Mouse (Mus musculus) thymus, postnatal 36 days (tissue): ENCODE measurements around the gene Cyp4f40.
"Not testable (repeated sequence)": the region's sequence is repeated elsewhere in the genome, so short reads cannot be mapped to it uniquely, and the experiment has no call there.

Experiments used
- DNase-seq, 2 experiments: peaks; one replicate each; pipeline ENCODE4 v3.0.0; 2022; ENCODE audit warnings: mixed read lengths in 2 of 2

Cyp4f40 gene

GRCm38 (mm10) chr17:32722151-32722550, 63.5 kb downstream of the Cyp4f40 start:
- not testable (repeated sequence) for DNase-seq

GRCm38 (mm10) chr17:32722771-32723170, 64.1 kb downstream of the Cyp4f40 start:
- no peak for DNase-seq

- not testable (repeated sequence) for DNase-seq
Measured at GRCm38 (mm10) chr17:32726360-32726759, 67.7 kb downstream of the Cyp4f40 start.
